Mouse (Mus musculus): Measurements from ENCODE around the gene Rhox10. TPM values are rescaled to one million over a fixed set of nuclear protein-coding genes. Genes with fewer than 3 reads are reported as not detected.
A peak's percentile ranks its signal among the peaks of the same experiment; 100 is the strongest.
"Not testable (repeated sequence)": the region's sequence is repeated elsewhere in the genome, so short reads cannot be mapped to it uniquely, and the experiment has no call there.

Gene Rhox10
- polyA plus RNA-seq (2014; fragmentation: Nextera tagmentation; extraction: Ambion mirVana), result not detected in 2 replicates

DNA sequence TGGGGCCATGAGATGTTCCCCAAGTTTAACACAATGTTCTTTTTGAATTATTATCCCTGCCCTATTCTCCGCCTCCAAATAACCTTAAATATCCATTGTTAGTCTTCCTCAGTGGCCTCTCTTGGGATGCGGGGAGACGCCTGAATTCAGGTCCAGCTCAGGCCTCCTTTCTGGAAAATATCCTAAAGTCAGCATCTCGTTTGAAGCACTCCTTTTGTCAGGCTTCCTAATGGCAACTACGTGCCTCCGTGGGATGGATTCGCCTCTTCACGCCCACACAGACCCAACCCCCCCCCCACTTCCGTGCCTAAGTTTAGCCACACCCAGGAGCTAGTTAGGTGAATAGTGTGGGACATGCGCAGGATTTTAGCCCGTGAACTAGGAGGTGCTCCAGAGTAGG is at the start of gene Rhox10:
Gene Rhox10 (plus strand): TSS at position 301 of the 400 bp plus-strand sequence.
- H3K4me3 ChIP-seq (ENCODE audit: low read depth, low read length), result no peak within 1 kb of the TSS
- H3K4me2 ChIP-seq (ENCODE audit: low read depth, severe bottlenecking), result no peak within 1 kb of the TSS
- no peaks in the 10 kb centered on the region for H3K4me1 ChIP-seq (ENCODE audit: control insufficient read depth, insufficient read depth, low read length)
- H3K36me3 ChIP-seq (ENCODE audit: control insufficient read depth, insufficient read depth, low read length), result no peaks in the 10 kb centered on the region
- no peak within 1 kb of the TSS for H3K27ac ChIP-seq (replicated peaks; ENCODE audit: low read depth, low read length)
- H3K9ac ChIP-seq (ENCODE audit: low read length), result no peak within 1 kb of the TSS
- H3K27me3 ChIP-seq (ENCODE audit: control insufficient read depth, insufficient read depth, low read length), result no peaks in the 10 kb centered on the region
- no peak for ATAC-seq (ENCODE audit: insufficient number of reproducible peaks, low FRiP score, low TSS enrichment, low read depth)
- no peak for DNase-seq (ENCODE audit: low spot score)
- no peaks in the 10 kb centered on the region for H3K9me3 ChIP-seq (ENCODE audit: control insufficient read depth, low read length)
- WGBS, result 88% methylated on average over 11 of the region's 11 CpGs

DNA sequence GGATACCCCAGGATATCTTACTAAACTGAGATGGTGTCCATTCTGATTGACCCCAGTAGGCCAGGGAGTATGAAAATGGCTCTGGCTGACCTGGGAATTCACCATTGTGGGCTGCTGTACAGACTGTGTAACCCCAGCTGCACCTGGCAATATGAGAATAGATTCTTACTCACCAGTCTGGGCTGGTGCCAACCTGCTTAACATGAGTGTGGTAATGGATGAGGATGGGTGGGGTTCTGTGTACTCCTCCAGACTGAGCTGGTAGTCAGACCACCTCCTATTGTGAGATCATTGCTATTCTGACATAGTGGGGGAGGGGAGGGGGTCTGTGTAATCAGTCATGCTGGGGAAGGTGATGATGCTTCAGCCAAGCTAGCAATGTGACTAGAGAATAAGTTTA is 47.7 kb upstream of the Rhox10 start, which contains the start of gene Btg1-ps1:
Gene Btg1-ps1 (minus strand): TSS at position 219 of the 400 bp plus-strand sequence.
- DNase-seq (ENCODE audit: low spot score); H3K27me3 ChIP-seq (ENCODE audit: control insufficient read depth, insufficient read depth, low read length); H3K4me3 ChIP-seq (ENCODE audit: low read depth, low read length); H3K36me3 ChIP-seq (ENCODE audit: control insufficient read depth, insufficient read depth, low read length); H3K27ac ChIP-seq (replicated peaks; ENCODE audit: low read depth, low read length); H3K4me1 ChIP-seq (ENCODE audit: control insufficient read depth, insufficient read depth, low read length); H3K4me2 ChIP-seq (ENCODE audit: low read depth, severe bottlenecking); H3K9ac ChIP-seq (ENCODE audit: low read length); ATAC-seq (ENCODE audit: insufficient number of reproducible peaks, low FRiP score, low TSS enrichment, low read depth); H3K9me3 ChIP-seq (ENCODE audit: control insufficient read depth, low read length): not testable (repeated sequence)

DNA sequence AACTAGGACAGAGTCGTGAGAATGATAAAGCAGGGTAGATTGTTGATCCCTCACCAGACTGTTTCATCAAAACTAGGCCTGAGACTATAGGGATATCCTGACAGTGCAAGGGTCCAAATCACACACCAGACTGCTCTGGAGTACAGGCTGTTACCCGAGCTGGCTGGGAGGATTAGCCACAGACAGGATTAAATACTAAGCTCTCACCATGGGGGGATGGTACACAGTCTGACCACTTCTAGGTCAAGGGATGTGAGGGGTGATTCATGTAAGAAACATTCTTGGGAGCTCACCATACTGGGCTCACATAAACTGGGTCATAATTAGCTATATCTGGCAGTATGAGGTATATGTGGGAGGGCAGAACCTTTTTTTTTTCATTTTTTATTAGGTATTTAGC is 32.4 kb upstream of the Rhox10 start:
- ATAC-seq (ENCODE audit: insufficient number of reproducible peaks, low FRiP score, low TSS enrichment, low read depth) (no peak), DNase-seq (ENCODE audit: low spot score) (no peak)
- Histone ChIP-seq H3K4me1 (ENCODE audit: control insufficient read depth, insufficient read depth, low read length) (no peaks in the 10 kb centered on the region), H3K4me2 (ENCODE audit: low read depth, severe bottlenecking) (no peak overlapping the region), H3K9me3 (ENCODE audit: control insufficient read depth, low read length) (no peaks in the 10 kb centered on the region), H3K36me3 (ENCODE audit: control insufficient read depth, insufficient read depth, low read length) (no peaks in the 10 kb centered on the region), H3K27me3 (ENCODE audit: control insufficient read depth, insufficient read depth, low read length) (no peaks in the 10 kb centered on the region), H3K4me3 (ENCODE audit: low read depth, low read length) (no peak overlapping the region), H3K9ac (ENCODE audit: low read length) (no peak overlapping the region), H3K27ac (replicated peaks; ENCODE audit: low read depth, low read length) (no peak overlapping the region)
- WGBS, result 68% methylated on average over 2 of the region's 2 CpGs

DNA sequence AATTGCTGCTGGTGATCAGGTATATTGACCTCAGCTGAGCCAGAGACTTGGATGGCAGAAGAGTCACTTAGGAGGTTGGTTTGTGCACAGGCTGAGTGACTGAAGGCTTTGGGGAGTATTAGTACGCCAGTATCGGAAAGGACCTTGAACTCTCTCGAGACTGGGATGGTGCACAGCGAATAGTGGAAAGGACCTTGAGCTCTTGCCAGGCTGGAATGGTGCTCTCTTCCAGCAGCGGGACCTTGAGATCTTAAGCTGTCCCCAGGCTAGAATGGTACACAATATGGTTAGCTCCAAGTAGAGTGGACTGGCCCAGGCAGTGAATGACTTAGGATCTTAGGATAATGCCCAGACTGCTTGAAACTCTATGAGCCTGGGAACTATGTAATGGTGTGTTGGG is 26.6 kb upstream of the Rhox10 start:
- H3K4me2 ChIP-seq (ENCODE audit: low read depth, severe bottlenecking), result no peak overlapping the region
- H3K36me3 ChIP-seq (ENCODE audit: control insufficient read depth, insufficient read depth, low read length), result no peaks in the 10 kb centered on the region
- H3K27me3 ChIP-seq (ENCODE audit: control insufficient read depth, insufficient read depth, low read length), result no peaks in the 10 kb centered on the region
- no peak for ATAC-seq (ENCODE audit: insufficient number of reproducible peaks, low FRiP score, low TSS enrichment, low read depth)
- H3K27ac ChIP-seq (replicated peaks; ENCODE audit: low read depth, low read length), result no peak overlapping the region
- no peaks in the 10 kb centered on the region for H3K4me1 ChIP-seq (ENCODE audit: control insufficient read depth, insufficient read depth, low read length)
- no peaks in the 10 kb centered on the region for H3K9me3 ChIP-seq (ENCODE audit: control insufficient read depth, low read length)
- no peak overlapping the region for H3K9ac ChIP-seq (ENCODE audit: low read length)
- H3K4me3 ChIP-seq (ENCODE audit: low read depth, low read length), result no peak overlapping the region
- DNase-seq (ENCODE audit: low spot score), result no peak
- WGBS, result 94% methylated on average over 5 of the region's 5 CpGs

DNA sequence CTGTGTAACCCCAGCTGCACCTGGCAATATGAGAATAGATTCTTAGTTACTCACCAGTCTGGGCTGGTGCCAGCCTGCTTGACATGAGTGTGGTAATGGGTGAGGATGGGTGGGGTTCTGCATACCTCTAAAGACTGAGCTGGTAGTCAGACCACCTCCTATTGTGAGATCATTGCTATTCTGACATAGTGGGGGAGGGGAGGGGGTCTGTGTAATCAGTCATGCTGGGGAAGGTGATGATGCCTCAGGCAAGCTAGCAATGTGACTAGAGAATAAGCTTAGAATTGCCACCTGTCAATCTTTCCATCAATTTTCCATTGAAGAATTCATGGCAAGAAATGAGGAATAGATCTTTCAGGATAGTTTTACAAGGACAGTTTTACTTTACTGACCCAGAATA is 23.3 kb upstream of the Rhox10 start, which contains the start of gene Btg1-ps2:
Gene Btg1-ps2 (minus strand): TSS at position 101 of the 400 bp plus-strand sequence.
- H3K27me3 ChIP-seq (ENCODE audit: control insufficient read depth, insufficient read depth, low read length); H3K9me3 ChIP-seq (ENCODE audit: control insufficient read depth, low read length); H3K9ac ChIP-seq (ENCODE audit: low read length); DNase-seq (ENCODE audit: low spot score); H3K4me1 ChIP-seq (ENCODE audit: control insufficient read depth, insufficient read depth, low read length); H3K4me3 ChIP-seq (ENCODE audit: low read depth, low read length); H3K27ac ChIP-seq (replicated peaks; ENCODE audit: low read depth, low read length); H3K4me2 ChIP-seq (ENCODE audit: low read depth, severe bottlenecking); H3K36me3 ChIP-seq (ENCODE audit: control insufficient read depth, insufficient read depth, low read length); ATAC-seq (ENCODE audit: insufficient number of reproducible peaks, low FRiP score, low TSS enrichment, low read depth): not testable (repeated sequence)

DNA sequence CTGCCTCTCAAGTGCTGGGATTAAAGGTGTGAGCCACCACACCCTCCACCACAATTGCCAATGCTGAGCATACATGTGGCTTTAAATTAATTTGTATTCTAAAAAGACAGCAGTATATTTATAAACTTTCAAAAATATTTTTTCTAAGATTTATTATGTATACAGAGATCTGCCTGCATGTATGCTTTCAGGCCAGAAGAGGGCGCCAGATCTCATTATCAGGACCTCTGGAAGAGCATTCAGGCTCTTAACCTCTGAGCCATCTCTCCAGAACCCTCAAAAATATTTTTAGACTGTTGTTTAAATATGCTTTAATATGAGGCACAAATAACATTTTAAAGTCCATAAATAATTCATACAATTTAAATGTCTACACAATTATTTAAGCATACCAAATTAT is 4.7 kb upstream of the Rhox10 start:
- H3K9ac ChIP-seq (ENCODE audit: low read length), result no peak overlapping the region
- no peak overlapping the region for H3K4me2 ChIP-seq (ENCODE audit: low read depth, severe bottlenecking)
- no peaks in the 10 kb centered on the region for H3K36me3 ChIP-seq (ENCODE audit: control insufficient read depth, insufficient read depth, low read length)
- no peaks in the 10 kb centered on the region for H3K27me3 ChIP-seq (ENCODE audit: control insufficient read depth, insufficient read depth, low read length)
- 4% methylated on average over 1 of the region's 1 CpGs for WGBS
- ATAC-seq (ENCODE audit: insufficient number of reproducible peaks, low FRiP score, low TSS enrichment, low read depth) (no peak), DNase-seq (ENCODE audit: low spot score) (peak; percentile 25)
- H3K9me3 ChIP-seq (ENCODE audit: control insufficient read depth, low read length), result no peaks in the 10 kb centered on the region
- no peaks in the 10 kb centered on the region for H3K4me1 ChIP-seq (ENCODE audit: control insufficient read depth, insufficient read depth, low read length)
- no peak overlapping the region for H3K4me3 ChIP-seq (ENCODE audit: low read depth, low read length)
- H3K27ac ChIP-seq (replicated peaks; ENCODE audit: low read depth, low read length), result no peak overlapping the region

DNA sequence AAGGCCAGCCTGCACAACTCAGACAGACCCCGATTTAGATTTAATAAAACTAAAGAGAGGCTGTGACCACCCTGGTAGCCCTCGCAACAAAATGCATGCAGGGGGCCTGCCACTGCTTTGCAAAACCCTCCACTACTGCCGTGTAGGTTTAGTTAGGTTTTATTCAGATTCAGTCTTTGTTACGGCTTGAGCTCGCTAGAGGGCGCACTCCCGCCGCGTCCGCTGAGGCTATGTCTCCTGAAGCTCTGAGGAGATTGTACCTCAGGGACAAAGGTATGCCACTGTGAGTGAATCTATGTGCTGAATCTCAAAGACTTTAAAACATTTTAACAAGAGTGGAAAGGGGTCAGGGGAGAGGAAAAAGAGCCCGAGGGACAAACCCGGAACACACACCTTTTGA is 18.0 kb downstream of the Rhox10 start:
- Histone ChIP-seq H3K4me3 (ENCODE audit: low read depth, low read length) (no peak overlapping the region), H3K27ac (replicated peaks; ENCODE audit: low read depth, low read length) (no peak overlapping the region), H3K27me3 (ENCODE audit: control insufficient read depth, insufficient read depth, low read length) (no peaks in the 10 kb centered on the region), H3K9me3 (ENCODE audit: control insufficient read depth, low read length) (no peaks in the 10 kb centered on the region), H3K36me3 (ENCODE audit: control insufficient read depth, insufficient read depth, low read length) (no peaks in the 10 kb centered on the region), H3K9ac (ENCODE audit: low read length) (no peak overlapping the region), H3K4me2 (ENCODE audit: low read depth, severe bottlenecking) (no peak overlapping the region), H3K4me1 (ENCODE audit: control insufficient read depth, insufficient read depth, low read length) (no peaks in the 10 kb centered on the region)
- DNase-seq (ENCODE audit: low spot score) (peak; percentile 52), ATAC-seq (ENCODE audit: insufficient number of reproducible peaks, low FRiP score, low TSS enrichment, low read depth) (no peak)
- 16% methylated on average over 12 of the region's 12 CpGs for WGBS

DNA sequence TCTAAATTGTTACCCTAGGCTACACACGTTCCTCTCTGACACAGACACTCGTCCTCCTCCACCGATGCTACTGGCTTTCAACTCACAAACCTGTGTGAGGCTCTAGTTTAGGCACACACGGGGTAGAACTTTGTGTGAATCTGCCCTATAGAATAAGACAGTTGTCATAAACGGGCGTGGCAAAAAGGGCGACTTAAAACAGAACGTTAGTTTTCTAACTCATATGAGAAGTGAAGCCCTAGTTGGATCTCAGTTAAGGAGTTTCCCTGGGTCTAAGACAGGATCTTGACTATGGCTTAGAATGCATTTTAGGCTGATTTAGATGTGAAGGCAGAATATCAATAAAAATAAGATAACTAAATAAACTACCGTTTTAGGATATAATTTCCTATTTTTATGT is 18.8 kb downstream of the Rhox10 start, which contains the start of gene Rhox11:
Gene Rhox11 (minus strand): TSS at position 101 of the 400 bp plus-strand sequence.
- Histone ChIP-seq H3K4me1 (ENCODE audit: control insufficient read depth, insufficient read depth, low read length) (no peaks in the 10 kb centered on the region), H3K4me2 (ENCODE audit: low read depth, severe bottlenecking) (no peak within 1 kb of the TSS), H3K9me3 (ENCODE audit: control insufficient read depth, low read length) (no peaks in the 10 kb centered on the region), H3K27ac (replicated peaks; ENCODE audit: low read depth, low read length) (no peak within 1 kb of the TSS), H3K4me3 (ENCODE audit: low read depth, low read length) (no peak within 1 kb of the TSS), H3K36me3 (ENCODE audit: control insufficient read depth, insufficient read depth, low read length) (no peaks in the 10 kb centered on the region), H3K27me3 (ENCODE audit: control insufficient read depth, insufficient read depth, low read length) (no peaks in the 10 kb centered on the region), H3K9ac (ENCODE audit: low read length) (no peak within 1 kb of the TSS)
- no peak for DNase-seq (ENCODE audit: low spot score)
- 93% methylated on average over 9 of the region's 9 CpGs for WGBS
- ATAC-seq (ENCODE audit: insufficient number of reproducible peaks, low FRiP score, low TSS enrichment, low read depth), result no peak

DNA sequence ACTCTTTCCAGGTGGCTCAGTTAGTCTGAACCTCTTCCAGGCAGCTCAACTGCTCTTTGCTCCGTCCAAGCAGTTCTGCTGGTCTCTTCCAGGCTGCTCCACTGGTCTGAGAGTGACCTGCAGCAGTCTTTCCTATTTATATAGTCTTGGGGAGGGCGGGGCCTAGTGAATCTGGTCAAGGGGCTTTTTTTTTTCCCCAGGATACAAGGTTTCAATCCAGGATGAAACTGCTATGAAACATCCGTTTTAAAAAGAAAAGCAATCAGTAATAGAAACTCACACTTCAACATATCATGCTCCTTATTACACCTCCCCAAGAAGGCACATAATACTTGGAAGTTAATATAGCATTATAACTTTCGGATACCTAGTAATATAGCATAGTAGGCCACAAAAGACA is 44.5 kb downstream of the Rhox10 start, which contains the start of gene Rhox12:
Gene Rhox12 (minus strand): TSS at position 101 of the 400 bp plus-strand sequence.
- 76% methylated on average over 4 of the region's 4 CpGs for WGBS
- no peak within 1 kb of the TSS for H3K9ac ChIP-seq (ENCODE audit: low read length)
- ATAC-seq (ENCODE audit: insufficient number of reproducible peaks, low FRiP score, low TSS enrichment, low read depth), result no peak

More for the DNA sequence above, 44.5 kb downstream of the Rhox10 start, which contains the start of gene Rhox12:
- Histone ChIP-seq H3K9me3 (ENCODE audit: control insufficient read depth, low read length) (no peaks in the 10 kb centered on the region), H3K27ac (replicated peaks; ENCODE audit: low read depth, low read length) (no peak within 1 kb of the TSS), H3K4me1 (ENCODE audit: control insufficient read depth, insufficient read depth, low read length) (no peaks in the 10 kb centered on the region), H3K36me3 (ENCODE audit: control insufficient read depth, insufficient read depth, low read length) (no peaks in the 10 kb centered on the region), H3K4me2 (ENCODE audit: low read depth, severe bottlenecking) (no peak within 1 kb of the TSS), H3K27me3 (ENCODE audit: control insufficient read depth, insufficient read depth, low read length) (no peaks in the 10 kb centered on the region), H3K4me3 (ENCODE audit: low read depth, low read length) (no peak within 1 kb of the TSS)
- DNase-seq (ENCODE audit: low spot score), result no peak

Data from limb, embryonic 11.5 days (tissue).